Mouse (Mus musculus): Measurements from ENCODE around the gene Srgap3.
"Not testable (repeated sequence)": the region's sequence is repeated elsewhere in the genome, so short reads cannot be mapped to it uniquely, and the experiment has no call there.

The Srgap3 gene

DNA sequence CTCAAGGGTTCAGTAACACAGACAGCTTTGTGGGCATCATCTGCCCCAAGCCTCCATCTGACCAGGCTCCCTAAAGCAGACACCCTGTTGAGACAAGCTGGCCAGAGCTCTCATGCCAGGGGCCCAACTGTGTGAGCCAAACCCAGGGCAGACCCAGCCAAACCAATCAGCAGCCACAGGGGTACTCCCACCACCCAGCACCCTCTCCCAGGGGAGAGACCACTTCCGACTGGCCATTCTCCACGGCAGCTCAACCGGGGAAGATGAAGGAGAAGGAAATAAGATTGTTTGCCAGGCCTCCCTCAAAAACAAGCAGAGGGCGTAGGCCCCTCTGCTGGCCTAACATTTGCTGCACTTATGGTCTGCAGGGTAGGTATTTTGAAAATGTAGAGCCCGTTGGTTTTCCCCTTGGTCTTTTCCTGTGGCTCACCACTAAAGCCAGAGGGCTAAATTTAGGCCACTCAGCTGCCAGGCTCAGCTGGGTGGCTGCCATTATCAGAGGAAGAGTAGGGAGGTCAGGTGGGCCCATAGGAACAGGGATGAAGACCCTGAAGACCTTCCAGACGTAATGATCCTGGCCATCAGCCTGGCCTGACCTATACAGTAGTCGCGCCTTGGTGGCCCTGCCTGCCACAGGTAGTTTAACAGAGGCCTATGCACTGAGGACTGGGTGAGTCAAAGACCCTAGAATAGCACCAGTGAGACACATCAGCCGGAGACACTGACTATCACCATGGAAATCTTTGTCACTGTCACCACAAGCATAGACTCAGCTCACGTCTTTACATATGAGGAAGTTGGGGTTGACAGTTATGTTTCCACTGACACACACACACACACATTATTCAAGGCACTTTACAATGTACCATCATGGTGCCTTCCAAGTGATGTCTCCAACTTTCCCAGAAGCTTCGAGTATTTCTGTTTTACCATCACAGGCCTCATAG, 85.4 kb downstream of the Srgap3 start:
- no peak for DNase-seq (ENCODE audit: low read depth, low spot score)

DNA sequence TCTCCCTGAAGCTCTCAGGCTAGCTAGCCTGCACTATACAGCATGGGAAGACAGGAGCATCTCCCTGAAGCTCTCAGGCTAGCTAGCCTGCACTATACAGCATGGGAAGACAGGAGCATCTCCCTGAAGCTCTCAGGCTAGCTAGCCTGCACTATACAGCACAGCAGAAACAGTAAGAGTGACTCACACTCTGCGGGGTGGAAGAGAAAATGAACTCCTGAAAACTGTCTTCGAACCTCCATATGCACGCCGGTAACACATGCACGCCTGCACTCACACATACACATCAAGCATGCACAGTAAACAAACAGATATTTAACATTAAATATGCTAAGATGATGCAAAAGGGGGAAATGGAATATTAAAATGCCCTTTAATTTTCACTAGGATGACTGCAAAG, 86.8 kb downstream of the Srgap3 start:
- DNase-seq (ENCODE audit: low read depth, low spot score) = not testable (repeated sequence)

DNA sequence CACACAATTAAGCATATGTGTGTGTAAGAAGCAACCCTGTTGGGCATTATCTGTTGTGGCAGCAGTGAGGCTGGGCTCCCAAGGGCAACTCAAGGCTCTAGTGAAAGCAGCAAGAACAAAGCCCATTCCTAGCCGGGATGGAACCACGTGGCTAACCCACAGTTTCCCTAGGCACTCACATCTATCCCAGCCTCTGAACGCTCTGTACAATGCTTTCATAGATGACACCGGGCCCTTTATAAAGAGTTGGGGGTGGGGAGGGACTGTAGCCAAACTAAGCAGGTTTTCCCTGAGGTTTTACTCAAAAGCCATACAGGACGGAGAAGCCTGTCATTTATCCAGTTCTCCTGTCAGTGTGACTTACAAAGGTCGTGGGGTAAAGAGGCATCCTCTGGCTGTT, 90.0 kb downstream of the Srgap3 start:
- DNase-seq (ENCODE audit: low read depth, low spot score) = no peak

DNA sequence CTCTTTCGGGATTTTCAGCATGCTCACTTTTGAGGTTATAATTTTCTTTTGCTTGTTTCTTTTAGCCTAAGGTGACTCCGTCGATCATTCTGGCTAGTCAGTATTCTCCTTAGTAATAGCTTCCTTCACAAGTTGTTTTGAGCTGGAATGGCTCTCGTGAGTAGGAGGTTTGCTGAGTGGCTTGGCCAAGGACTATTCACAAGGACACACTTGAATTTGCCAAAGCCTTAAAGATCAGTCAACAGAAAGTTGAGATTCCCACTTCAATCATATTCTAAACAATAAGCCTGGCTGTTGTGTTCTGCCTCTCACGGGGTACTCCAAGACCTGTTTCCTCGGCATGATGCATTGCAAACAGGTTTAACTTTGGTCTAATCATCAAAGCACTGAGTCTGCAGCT, 91.9 kb downstream of the Srgap3 start:
- DNase-seq (ENCODE audit: low read depth, low spot score) = no peak

DNA sequence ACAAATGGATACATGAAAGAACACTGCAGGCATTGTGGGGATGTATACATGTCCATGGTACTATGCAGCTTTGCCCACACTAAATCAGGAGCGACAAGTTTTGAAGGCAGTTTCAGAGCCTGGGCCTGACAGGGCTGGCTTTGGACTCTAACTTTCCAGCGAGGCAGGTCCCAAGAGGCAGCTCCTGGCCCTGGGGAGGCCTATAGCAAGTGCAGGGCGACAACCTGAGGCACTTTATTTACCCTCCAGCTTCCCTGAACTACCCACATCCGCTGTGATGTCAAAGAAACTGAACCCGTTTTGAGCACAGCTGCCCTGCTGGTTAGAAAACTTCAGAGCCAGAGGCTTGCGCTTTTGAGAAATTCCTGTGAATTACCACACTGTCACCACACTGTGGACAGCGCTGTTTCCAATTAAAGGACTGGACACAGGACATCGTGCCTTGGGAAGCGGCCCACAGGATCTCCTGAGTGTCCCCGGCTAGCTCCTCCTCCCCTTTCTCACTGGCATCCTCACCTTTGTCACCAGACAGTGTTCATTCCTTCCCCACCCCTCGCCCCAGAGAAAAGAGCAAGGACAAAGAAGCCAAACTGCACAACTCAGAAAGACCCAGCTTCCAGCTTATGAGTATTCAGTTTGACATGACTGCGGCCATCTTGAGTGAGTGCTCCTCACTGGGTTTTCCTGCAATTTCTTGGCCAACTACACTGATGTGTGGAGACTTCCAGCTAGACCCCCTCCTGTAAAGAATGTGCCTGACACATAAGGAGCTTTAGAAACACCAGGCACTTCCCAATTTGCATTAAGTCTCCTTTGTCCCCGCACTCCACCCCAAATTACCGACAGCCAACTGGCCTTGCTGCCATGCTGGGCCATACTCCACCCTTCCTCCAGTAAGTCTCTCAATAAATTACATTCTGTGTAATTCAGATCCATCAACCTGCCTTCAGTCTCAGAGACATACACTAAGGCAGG, 94.5 kb downstream of the Srgap3 start:
- DNase-seq (ENCODE audit: low read depth, low spot score) = no peak

DNA sequence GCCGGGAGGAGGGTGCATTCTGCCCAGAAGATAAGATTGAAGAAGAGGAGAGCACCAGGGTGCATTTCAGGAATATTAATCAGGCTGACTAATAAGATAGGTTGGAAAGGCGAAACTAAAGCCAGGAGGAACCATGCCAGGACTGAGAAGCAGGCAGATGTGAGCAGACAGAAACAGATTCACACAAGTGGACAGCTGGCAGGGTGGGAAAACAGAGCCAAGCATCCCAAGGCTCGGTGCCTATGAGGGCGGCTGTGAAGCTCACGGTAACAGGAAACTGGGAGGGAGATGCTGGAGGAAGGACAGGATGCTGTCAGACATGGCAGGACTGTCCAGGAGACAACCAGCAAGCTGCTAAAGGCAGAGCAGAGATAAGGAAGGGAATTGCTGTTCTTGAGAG, 96.3 kb downstream of the Srgap3 start:
- DNase-seq (ENCODE audit: low read depth, low spot score) = no peak

DNA sequence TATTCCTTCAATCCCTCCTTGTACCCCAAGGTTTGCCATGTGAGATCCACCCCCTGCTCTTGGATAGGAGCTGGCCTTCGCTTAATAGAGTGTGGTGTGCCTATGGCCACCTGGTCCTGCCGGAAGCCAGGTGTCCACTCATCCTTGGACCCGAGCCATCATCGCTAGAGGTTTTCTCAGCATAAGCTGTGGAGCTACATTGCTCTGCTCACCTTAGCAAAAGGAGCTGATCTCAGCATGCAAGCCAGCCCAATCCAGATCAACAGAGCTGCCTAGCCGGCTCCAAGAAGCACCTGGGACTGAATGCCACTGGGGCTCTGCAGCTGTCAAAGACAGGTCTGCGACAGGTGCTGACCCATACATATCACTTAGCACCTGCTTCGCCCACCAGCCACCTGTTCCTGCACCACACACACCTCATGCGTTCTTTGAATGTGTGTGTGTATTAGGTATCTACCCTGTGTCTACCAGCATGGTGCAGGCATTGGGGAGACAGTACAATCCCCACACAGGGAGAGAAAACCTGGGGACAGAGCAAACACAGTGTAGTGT, 98.4 kb downstream of the Srgap3 start:
- DNase-seq (ENCODE audit: low read depth, low spot score) = no peak

DNA sequence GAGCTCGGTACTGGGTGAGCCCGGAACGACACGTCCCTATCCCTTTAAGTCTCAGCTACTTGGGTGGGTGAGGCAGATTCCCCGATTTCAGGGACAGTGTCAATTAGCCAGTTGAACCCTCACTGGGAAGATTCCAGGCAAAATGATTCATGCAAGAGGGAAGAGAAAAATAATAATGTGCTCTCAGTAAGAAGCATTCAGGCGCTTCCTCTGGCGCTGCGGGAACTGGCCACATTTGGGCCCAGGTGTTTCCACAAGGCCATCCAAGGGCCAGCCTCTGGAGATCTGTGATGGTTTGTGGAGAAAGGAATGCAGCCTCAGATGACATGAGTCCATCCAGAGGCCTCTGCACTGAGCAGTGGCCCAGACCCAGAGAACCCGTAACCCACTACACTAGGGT, 100.2 kb downstream of the Srgap3 start:
- no peak for DNase-seq (ENCODE audit: low read depth, low spot score)

DNA sequence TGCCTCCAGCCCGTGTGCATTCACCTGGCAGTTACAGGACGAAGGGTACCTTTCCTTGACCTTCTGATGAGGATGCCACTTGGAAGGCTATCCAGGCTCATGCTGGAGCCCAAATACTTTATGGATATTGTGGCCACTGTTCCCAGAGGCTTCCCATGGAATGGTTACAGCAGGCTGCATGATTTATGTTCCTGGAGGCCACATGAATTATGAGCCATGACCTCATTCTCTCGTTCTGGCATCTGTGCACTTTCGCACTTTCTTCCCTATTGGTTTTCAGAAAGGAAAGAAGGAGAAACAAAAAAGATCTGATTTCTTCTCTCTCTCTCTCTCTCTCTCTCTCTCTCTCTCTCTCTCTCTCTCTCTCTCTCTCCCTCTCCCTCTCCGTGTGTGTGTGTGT, 104.6 kb downstream of the Srgap3 start:
- DNase-seq (ENCODE audit: low read depth, low spot score) = no peak

DNA sequence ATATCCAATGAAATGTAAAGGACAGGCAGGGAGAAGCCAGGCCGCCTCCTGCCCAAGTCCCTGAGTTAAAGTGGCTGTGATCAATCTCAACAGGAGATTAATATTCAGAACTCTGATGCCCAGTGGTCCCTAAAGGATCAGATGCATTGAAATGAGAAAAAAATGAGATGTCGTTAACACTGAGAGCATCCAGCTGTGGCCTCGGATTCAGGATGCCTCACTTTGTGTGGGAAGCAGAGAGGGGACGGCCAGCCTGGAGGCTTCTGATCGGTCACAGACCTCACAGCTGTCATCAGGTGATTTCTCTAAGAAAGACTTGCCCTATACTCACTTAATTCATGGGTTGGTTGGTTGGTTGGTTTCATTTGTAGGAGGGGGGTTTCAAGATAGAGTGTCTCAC, 106.7 kb downstream of the Srgap3 start:
- no peak for DNase-seq (ENCODE audit: low read depth, low spot score)

DNA sequence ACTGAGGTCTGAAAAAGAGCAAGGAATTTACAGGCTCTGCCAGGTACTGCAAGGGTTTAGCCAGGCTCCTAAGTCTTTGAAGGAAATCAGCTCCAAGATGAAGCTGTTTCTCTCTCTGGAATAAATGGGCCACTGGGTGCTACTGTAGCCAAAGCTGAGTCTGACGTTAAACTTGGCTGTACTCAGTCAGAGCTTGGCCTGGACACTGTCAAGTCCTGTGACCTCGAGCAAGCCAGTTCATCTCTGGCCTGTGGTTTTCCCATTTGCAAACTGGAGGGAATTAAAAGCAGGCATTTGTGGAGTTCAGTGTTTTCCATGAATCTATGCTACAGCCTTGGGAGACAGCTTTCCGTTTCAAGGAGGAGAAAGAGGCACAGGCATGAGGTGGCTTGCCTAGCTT, 107.7 kb downstream of the Srgap3 start:
- no peak for DNase-seq (ENCODE audit: low read depth, low spot score)

DNA sequence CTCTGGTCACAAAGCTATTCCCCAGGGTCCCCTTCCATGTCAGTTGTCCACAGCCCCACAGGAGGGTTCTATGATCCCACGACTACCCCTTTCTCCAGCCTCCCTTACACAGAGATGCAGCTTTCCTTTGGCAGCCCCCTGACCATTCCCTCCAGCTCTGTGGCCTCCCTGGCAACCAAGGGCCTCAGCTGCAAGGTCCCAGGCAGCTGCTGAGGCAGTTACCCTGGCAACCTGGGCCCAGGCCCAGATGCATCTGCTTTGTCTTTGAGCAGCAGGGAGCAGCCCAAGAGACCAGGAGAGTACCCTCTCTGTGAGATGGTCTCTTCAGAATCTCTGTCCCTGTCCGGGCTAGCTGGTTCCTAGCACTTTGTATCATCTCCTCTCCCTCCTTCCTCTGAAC, 108.2 kb downstream of the Srgap3 start:
- no peak for DNase-seq (ENCODE audit: low read depth, low spot score)

DNA sequence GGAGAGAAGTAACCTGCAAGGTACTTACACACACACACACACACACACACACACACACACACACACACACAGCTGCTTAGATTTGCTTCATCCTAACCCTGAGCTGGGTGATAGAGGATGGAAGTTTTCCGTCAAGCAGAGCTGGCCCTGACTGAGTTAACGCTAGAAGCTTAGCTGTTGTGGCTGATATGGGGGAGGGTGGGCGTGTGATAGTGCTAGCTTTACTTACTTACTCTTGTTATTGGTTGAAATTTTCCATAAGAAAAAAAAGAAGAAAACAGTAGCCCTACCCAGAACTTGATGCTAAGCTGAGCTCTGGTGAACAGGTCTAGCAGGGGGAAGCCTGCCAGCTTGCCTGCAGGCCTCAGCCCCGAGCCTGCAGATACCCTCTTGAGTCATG, 110.4 kb downstream of the Srgap3 start:
- no peak for DNase-seq (ENCODE audit: low read depth, low spot score)

DNA sequence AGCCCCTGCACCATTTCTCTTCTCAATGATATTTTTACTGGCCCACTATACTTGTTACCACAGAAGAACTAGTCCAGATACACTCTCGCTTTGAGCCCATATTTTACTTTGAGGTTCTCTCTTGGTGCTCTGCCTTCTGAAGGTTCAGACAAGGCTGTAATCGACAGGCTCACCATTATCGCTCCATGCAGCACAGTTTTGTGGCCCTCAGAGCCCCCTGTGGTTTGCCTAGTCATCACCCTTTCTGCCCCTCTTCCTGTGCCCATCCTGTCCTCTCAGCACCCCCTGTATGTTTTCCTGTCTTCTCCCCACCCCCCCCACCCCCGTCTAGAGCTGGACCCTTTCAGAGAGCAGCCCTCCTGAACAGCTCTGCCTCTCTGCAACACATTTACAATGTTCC, 111.7 kb downstream of the Srgap3 start:
- DNase-seq (ENCODE audit: low read depth, low spot score) = no peak

DNA sequence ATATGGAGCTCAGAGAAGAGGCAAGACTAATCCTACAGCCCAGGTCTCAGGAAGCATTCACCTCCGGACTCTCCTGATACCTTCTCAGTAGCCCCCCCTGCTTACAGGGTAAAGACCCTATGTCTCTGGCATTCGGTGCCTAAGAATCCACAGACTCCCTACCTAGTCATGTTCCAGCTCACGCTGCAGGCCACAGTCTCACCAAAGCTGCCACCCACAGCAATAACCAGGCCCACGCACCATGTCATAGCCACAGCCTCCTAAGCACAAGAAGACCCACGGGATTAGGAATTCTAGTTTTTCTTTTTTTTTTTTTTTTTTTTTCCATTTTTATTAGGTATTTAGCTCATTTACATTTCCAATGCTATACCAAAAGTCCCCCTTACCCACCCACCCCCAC, 112.6 kb downstream of the Srgap3 start:
- no peak for DNase-seq (ENCODE audit: low read depth, low spot score)

DNA sequence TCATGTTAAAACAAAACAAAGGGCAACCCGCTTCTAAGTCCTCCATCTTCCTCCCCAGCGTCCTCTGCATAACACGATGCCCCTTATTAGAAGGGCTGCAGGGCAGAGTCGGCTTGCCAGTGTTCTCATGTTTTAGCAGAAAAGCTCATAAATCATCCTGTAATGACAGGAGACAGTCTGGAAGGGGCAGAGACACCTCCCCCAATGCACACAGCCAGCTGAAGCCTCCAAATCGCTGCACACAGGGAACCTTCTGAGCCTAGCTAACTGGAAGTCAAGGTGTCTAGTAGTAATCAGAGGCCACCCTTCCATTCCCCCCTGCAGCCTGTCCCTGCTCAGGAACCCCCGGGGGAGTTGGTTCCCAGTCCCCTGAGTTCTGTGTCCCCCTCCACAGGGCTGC, 113.3 kb downstream of the Srgap3 start:
- DNase-seq (ENCODE audit: low read depth, low spot score) = no peak

DNA sequence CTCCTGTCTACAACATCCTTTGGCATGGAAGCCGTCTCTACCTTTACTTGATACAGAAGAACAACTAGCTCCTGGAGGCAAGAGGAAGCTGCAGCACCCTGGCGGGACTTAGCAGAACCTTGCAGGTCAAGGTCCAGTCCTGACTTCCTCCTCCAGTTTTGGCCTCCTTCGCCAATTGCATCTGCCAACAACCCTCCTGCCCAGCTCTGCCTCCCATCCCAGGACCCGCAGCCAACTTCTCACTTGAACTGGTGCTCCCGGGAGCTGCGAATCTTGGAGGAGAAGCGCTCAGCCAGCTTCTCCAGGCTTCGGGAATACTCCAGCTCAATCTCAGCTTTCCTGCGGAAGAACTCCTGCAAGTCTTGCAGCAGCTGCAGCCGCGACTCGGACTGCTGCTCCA, 117.9 kb downstream of the Srgap3 start:
- no peak for DNase-seq (ENCODE audit: low read depth, low spot score)

DNA sequence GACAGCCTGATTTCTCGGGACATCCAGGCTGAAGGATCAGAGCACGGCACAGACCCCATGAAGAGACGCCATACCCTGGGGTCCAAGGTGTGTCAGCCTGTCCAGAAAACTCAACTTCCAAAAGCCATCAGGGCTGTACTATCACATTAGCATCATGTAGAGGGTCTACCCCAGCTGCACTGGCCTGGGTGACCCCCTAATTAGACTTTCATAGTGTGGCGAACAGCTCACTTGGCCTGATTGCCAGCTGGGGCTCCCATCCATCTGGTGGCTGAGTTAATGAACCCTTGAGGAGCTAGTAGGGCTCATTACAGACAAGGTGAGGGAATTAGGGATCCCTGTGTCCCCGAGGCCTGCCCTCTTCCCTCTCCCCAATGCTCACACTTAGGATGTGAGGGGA, 118.6 kb downstream of the Srgap3 start:
- DNase-seq (ENCODE audit: low read depth, low spot score) = no peak

DNA sequence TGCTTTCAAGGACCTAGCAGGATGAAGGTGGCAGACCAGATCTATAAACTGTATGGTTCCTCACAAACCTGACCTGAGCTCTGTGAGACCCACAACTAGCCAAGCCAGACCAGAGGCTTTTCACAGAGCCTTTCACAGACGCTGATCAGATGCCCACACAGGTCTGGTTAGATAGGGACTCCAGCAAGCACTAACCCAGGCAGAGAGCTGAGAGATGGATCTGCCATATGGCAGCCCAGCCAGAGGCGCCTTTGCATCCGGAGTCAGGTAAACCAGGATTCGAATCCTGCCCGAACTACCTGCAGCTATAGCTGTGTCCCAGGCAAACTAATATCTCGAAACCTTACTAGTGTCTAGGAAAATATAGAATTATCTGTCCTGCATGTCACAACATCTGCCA, 121.4 kb downstream of the Srgap3 start:
- no peak for DNase-seq (ENCODE audit: low read depth, low spot score)

DNA sequence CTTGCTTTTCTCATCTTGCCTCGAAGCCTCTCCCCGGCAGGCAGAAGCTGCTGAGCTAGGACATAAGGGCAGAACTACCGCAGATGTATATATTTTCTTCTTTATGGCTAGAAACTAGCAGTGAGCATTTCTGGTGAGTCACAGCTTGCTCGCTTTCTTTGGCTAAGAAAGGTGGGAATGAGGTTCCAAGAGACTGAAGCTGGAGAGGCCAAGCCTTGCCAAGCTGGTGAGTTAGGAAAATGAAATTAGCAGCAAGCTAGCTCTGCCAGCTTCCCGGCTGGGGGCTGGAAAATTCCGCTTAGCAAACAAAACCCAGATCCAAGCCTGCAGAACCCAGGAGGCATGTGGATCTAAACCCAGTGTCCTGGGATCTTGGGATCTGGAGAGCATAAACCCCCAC, 124.0 kb downstream of the Srgap3 start:
- DNase-seq (ENCODE audit: low read depth, low spot score) = no peak

DNA sequence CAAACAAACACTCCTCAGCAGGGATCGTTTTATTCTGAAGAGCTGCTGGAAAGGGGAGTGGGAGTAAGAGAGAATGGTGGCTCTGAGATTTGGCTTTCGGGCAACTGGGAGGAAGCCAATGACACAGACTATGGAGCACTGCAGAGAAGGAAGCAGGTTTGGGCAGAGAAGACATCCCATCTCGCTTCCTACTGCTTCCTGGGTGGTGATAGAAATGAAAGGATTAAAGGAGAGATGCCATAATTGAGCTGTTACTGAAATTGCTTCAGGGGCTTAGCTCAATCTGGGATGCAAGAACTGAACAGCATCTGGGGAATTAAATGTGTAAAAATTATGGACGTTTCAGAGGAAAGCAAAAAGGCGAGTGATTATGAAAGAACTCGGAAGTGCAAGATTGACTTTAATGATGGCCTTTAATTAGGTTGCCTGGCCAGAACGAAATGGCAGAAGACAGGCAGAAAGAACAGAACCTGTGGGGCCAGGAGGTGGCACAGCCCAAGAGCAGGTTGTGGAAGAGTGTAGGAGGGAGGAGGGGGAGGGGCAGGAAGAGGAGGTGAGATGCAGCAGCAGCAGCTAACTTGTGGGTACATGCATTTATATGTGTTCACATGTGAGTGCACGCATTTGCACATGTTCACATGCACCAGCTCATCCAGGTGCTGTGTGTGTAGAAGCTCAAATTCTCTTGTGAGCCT, 126.6 kb downstream of the Srgap3 start:
- no peak for DNase-seq (ENCODE audit: low read depth, low spot score)
